Mouse (Mus musculus) c-Kit-positive CD71-positive TER-119-positive erythroid progenitor cells, embryonic 14.5 days (primary cell): ENCODE measurements around the gene Hmga1.

Source experiments
- DNase-seq: peaks from one replicate; pipeline ENCODE4 v3.0.0-alpha.2; 2013; ENCODE audit warnings: low spot score

Hmga1 gene

DNA sequence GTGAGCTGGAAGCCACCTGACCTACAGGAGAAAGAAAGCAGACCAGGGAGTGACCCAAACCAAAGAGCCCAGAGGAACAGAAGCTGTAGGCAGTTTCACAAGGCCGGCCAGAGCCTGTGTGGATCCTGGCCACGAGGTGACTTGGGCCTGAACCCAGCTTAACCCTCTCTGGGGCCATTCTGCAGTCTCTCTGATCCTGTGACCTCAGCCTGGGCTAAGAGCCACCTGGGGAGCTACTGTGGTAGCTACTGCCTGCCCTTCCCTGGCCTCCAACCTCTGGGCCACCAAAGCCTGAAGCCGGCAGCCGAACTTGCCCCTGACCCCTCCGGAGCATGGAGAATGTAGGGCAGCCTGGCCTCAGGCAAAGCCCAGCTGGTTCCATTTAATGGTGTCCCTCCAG is 27.5 kb upstream of the Hmga1 start:
- no peak for DNase-seq

DNA sequence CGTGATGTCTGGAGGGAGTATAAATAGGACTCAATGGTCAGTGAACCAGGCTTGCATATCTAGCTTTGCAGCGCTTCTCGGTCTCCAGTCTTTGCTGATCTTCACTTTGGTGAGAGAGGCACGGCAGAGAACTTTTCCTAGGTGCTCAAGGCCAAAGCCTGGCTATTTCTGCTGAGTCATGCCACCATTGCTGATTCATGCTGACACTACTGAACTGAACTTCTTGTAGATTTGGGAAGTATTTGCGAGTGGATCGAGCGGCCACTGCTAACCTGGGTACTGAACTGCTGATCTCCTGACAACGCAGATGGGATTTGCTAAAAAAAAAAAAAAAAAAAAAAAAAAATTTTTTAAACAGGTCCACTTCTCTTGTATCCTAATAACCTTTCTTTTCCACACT is 24.2 kb upstream of the Hmga1 start:
- peak; percentile 53 for DNase-seq

DNA sequence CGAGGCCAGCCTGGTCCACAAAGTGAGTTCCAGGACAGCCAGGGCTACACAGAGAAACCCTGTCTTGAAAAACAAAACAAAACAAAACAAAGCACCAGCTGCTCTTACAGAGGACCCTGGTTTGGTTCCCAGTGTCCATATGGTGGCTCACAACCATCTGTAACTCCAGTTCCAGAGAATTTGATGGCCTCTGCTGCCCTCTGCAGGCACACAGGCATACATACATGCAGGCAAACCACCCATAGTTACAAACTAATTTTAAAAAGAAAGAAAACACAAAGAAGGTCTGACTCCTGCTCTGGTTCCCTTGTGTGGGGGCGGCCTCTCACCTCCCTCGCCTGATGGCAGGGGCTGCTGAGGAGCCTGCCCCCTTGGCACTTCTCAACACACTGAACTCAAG is 22.9 kb upstream of the Hmga1 start:
- DNase-seq = no peak

DNA sequence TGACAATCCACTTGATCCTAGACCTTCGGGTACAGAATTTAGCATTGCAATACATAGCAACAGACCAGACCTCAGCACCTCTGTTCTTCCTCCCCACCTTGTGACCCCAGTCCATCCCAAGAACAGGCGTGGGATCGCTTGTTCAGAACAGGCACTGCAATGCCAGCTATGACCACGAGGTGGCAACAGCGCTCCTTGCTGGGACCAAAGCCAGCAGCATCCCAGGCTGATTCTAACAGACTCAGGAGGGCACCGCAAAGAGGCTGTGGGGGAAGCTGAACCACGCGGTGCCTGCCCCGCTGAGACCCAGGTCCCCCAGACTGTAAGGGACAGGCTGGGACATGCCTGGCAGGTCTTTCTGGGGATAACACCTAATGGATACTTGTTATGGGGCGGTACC is 21.6 kb upstream of the Hmga1 start:
- DNase-seq = peak; percentile 75

DNA sequence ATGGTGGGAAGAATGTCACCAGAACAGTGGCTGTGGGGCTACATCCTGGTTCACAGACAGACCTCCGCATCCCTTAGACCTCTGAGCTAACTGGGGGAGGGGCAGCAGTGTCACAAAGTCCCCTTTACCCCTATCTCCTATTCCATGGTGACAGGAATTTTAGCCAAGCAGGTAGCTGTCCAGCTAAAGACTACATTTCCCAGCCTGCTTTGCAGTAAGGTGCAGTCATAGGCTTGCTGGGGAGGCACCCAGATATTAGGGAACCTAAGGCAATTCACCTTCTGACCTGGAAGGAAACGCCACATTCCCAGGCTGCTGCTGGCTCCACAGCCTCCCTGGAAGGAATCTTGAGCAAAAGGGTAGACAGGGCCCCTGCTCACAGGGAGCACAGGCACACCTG is 15.0 kb upstream of the Hmga1 start:
- no peak for DNase-seq

DNA sequence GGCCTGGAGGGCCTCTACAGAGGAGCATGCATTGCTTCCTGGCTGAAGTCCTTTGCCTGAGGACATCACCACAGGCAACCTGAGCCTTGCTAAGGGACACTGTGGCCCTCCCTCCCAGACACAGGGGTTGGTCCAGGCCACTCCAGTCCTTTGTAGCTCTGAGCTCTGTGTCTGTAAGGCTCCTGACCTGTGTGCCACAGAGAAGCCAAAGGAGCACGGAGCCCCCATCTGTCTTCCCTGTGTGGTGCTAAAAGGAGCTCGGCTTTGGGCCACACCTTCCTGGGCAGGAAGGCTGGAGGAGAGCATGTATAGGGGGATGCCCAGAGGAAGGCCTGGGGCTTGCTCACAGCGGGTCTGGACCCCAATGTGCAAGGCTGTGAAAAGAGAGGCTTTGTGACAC is 14.3 kb upstream of the Hmga1 start:
- no peak for DNase-seq

DNA sequence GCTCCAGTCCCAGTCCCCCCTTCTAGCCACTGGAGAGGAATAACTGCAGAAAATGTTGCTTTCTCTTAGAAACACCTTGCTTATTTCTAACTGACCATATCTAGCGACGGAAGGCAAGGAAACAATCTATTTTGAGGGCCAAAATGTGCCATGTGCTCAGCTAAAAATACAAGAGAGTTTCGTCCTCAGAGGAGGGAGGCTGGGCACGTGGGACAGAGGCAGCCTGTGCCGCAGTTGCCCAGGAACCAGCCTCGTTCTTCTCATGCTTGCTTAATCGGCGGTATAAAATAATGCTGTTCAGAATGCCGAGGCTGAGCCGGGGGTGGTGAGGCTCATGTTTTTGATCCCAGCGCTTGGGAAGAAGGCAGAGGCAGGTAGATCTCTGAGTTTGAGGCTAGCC is 11.7 kb upstream of the Hmga1 start:
- DNase-seq = no peak

DNA sequence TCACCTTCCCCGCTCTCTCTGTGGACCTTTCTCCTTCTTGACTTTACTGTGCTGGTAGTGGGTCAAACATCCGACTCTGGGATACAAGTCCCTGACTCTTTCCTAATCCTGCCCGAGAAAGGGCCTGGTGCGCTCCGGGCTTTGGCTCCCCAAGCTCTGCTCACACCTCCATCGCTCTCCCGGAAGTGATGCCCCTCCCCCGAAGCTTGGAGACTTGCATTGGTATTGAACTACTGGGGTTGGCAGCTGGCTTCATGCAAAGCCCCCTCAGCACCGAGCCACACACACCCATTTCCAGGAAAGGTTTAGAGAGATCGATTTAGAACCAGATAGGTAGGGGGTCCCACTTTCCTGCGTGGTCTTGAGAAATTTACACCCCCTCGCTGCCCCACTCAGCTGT is 10.3 kb upstream of the Hmga1 start:
- no peak for DNase-seq

DNA sequence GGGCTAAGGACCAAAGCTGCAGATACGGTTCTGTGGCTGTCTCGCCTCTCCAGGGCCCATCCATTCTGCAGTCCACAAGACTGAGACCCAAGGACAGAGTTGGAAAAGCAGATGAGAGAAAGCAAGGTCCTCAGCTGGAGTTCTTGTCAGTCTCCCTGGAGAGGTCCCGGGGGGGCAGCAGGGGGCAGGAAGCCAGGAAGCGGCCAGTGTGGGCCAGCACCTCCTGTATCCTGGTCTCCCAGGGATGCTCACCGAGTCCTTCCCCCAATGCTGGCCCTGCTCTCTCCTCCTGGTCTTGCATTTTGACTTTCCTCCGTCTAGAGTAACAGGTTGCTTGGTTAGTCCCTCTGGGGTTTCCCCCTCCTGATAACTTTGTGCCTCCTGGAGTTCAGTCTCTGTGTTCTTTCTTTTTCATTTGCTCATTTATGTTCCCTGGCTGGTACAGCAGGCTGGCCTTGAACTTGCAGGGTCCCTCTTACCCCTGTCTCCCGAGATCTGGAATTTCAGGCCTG is 9.7 kb upstream of the Hmga1 start:
- DNase-seq = no peak

DNA sequence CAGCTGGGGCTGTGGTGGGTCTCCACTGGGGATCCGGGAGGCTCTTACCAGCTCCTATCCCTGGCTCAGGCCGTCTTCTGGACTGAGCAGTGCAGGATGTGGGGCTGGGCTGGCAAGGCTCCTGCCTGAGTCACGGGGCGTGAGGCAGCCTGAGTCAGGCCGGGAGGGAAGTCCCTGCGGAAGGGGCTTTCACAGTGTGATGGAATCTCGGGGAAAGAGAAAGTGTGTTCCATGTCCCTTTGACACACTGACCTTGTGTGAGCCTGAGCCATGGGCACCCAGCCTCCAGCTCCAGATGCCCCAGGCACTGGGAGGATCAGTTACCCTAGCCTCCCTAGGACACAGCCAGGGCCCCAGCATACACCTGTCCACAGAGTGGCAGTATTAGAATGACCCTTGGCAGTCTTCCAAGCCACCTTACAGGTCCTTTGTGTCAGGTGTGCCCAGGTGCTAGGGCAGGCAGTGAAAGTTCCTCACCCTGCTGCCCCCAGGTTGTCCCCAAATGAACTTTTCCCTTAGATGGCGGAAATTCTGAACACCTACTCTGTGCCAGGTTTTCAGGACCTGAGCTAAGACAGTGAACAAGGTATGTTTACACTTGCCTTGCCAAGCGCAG is 8.9 kb upstream of the Hmga1 start:
- DNase-seq = no peak

DNA sequence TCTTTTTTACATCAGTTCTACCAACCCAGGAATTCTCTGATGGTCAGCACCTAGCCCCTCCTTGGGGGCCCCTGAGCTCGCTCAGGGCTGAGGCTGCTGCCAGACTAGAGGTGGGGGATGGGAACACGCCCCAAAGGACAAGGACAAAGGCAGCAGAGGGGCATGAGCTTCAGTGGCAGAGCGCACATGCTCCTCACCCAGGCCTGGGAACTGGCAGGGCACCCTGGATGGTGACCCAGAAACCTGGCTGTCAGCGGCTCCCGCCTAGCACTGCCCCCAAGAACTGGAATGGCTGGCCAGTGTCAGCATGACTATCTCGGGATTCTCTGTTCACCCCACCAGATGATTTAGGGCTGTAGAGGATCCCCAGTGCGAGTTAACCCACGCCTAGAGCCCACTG is 7.1 kb upstream of the Hmga1 start:
- no peak for DNase-seq

DNA sequence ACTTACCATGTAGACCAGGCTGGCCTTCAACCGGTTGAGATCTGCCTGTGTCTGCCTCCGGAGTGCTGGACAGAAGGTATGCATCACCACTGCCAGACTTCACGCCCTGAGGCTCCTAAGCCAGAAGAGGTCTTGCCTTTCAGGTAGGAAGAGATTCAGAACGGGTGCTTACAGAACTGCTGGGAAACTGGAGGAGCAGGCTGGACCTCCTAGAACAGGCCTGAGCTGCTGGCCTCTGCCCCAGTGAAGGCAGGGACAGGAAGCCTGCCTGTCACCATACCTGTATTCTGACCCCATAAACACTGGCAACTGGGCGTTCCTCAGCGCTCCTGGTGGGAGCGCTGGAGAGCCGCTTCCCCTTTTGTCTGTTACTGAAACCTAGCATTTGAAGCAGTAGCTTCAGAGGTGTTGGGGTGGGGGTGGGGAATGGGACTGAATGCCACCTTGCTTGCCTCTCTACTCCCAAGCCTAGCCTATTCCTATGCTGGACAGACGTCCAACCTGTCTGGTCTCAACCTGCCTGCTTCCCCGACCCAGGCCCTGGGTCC is 4.8 kb upstream of the Hmga1 start:
- no peak for DNase-seq

DNA sequence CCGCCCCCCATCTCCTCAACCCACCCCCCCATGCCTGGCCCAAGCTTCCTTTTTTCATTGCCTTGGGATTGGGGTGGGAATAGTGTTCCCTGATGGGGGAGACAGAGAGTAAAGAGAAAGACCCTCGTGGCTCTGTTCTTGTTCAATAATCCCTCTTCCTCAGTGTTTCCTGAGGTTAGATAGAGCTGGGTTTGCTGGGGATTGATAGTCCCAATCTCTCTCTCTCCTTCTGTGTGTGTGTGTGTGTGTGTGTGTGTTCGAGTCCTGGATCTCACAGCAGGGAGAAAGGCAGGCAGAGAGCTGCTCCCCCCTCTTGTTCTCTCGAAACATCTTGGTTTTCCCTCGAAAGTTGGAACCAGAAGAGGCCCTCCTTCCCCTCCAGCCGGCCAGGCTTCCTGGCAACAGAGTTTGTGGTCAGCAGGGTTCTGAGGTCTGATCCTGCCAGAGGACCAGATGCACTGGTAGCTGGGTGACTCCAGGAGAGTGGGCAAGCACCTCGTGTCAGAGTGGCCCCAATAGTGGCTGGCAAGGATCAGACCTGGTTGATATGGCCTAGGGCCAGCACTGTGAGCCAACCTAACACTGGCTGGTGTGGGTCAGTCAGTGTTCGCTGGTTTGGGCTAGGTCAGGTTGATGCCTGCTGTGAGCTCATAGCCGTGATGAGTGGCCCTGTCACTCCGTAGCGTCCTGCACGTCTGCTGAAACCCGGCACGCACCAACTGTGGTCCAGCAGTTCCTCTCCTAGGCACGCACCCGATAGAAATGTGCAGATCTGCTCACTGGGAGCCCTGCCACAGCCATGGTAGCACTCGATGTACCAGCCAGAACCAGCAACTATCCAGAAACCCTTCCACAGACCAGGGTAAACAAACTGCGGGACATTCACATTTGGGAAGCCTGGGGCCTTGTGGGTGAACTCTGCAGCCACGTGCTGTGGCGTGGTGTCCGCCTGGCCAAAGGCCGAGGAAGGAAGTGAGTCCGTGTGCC is 3.8 kb upstream of the Hmga1 start:
- no peak for DNase-seq

DNA sequence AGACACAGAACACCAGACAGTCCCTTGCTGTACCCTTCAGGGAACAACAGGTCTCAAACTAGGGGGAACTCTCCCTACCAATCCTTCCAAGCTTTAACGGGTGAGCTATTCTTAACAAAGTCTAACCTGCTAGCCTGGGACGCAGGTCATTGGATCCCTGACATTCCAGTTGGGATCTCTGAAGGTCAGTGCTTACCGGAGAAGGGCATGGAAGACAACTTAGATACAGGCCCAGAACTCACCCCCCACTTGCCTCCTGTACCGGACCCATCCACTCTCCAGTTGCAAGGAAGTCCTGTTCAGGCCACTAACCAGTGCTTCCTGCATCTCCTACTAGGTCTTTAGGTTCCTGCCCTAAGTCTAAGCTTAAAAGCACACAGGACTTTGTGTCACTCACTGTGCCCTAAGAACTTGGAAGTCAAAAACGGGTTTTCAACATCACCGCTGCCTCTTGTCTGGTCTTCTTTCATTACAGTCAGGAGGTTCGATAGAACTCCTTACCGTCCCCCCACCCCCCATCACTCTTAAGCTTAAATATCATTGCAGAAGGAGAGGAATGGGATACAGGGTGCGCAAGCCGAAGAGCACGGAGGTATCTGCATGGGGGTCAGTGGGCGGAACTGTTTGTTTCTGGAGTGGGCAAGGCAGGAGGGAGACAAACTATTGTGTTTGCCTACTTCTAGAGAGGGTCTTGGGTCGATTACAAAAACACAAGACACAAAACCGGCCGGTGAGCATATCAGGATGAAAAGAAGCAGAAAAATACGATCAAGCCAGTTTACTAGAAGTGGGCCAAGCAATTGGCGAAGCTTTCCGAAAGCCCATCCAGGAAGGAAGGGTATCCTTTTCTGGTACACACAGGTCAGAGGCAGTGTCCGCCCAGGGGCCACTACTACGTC is 2.0 kb upstream of the Hmga1 start:
- DNase-seq = no peak

DNA sequence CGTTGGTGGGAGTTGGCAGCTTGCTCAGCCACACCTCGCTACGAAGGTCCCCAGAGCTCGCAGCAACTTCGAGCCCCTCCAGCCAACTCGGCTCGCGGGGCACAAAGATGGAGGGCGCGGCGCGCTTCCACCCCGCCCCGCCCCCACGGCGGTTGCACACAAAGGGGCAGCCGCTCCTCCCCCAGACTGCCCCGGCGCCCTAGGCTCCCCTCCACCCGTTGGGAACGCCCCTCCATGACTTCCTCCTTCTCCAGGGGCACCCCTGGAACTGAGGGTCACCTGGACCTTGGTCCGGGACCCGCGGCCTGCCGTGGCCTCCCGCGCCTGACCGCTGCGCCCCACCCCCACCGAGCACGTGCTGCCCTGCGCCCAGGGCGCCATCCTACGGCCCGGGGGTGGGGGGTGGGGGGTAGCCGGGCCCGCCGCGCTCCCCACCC is 1.2 kb upstream of the Hmga1 start:
- DNase-seq = no peak

DNA sequence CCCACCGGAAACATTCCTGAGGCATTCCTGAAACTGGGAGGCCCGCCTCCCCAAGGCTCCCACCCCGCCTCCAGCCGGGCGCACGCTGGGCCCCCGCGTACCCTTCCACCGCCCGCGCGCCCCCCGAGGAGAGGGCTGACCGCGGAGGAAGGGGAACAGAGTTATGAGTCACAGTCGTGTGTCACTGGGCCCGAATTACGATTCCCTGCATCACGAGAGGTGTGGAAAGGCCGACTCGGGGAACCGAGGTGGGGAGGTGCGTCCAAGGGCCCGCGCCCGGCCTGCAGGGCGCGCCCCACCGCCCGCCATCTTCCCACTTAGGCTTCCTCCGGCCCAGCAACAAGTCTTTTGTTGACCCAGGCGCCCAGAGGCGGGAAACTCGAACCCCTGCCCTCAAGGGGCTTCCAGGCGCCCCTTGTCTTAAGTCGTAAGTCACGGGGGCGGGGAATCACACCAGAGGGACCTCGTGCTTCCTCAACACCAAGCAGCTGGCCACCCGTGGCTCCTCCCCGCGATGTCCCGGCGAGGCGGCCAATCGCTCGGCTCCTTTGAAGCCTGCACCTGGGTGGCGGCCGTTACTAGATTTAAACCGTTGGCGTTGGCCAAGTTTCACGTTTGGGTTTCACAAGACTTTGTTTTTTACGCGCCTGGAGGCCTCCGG is 655 bp upstream of the Hmga1 start:
- DNase-seq = peak; percentile 80

DNA sequence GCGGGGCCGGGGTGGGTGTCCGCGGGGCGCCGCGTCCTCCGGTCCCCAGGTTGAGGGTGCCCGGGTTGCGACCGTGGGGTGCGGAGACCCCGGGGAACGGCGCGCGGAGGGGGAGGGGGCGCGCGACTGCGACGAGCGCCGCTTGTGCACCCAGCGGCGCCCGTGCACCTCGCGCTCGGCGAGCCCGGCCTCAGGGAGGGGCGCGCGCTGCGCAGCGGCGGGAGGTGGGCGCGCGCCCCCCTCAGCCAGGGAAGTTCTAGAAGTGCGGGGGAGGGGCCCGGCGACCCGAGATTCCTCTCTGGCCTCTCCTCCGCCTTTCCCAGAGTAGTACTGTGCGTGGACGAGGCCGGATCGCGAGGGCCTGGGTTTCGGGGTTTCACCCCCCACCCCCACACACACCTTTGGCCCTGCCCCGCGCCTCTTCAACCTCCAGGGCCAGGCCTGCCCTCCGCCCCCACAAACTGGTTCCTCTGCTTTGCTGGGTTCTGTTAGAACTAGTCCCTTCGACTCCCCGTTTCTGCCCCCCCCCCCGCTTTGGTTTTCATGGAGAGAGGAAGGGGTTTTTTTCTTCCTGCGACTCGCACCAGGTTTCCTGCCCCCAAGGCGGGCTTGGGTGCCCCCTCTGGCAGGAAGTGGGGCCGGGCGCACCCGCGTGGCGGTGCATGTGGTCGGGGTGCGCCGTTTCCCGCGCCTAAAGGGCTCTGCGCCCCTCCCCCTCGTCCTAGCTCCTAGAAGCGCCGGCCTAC is 1.1 kb downstream of the Hmga1 start:
- DNase-seq = no peak

DNA sequence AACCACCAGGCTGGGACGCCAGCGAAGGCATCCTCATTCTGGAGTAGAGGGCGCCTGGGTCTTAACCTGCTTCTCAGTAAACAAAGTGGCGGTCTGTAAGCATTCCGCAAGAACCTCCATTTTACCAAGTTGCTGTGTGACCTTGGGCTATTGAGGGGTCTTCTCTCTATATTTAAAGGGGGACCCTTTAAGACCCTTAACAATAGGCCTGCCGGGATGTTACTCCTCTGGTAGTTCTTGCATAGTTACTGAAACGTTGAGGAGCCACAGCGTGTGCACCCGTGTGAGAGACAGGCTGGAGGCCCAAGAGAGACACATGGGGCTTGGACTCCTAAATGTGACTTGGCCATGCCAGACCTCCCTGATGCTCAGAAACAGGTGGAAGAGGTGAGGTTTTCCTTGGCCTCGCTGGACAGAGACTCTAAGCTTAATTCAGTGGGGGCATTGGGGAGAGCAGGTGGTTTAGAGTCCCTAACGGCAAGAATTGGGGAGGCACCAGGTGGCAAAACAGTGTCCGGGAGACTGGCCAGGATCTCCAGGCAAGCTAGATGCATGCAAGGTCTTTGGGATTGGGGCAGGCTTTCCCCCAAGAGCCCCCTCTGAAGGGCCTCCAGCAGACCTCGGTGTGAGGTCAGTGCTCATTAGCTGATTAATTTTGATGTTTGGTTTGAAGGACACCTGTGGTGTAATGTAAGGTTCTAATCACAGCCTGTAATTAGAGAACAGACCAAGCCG is 1.8 kb downstream of the Hmga1 start:
- no peak for DNase-seq

DNA sequence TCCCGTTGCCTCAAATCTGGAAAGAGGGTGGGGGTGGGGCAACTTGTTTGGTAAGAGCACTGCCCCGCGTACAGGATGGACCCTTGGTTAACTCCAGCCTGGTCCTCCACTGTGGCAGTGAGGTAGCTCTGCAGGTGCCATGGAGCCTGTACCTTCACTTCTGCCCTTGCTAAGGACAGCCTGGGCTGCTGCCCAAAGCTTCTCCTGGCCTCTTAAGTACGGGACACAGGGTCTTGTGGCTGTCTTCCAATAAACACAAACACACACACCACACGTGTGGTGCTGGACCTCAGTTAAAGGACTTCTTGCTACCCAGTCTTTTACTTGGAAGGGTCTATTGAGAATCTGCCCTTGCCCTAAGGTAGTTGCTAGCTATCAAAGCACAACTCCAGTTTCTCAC is 2.5 kb downstream of the Hmga1 start:
- no peak for DNase-seq

DNA sequence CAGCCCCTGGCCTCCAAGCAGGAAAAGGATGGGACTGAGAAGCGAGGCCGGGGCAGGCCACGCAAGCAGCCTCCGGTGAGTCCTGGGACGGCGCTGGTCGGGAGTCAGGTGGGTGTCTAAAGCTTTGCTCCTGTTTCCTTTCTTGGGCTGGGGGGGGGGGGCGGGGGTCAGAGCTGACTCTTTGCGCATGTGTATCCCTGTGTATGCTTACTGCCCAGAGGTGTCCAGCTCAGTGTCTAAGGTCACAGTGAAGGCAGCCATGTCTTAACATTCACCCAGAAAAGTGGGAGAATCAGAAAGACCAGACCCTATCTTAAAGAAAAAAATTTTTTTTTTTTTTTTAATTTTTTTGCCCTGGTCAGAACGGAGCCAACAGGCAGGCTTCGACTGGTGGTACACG is 3.3 kb downstream of the Hmga1 start:
- no peak for DNase-seq
